Mouse (Mus musculus): ENCODE measurements at regions not wholly inside any gene's neighbourhood (a gene's known extent, or its start where the extent isn't known, plus 50 kb on each side); places are given as distances from the start of the nearest gene placed in this dataset.
"Not testable (repeated sequence)": the region's sequence is repeated elsewhere in the genome, so short reads cannot be mapped to it uniquely, and the experiment has no call there.

DNA sequence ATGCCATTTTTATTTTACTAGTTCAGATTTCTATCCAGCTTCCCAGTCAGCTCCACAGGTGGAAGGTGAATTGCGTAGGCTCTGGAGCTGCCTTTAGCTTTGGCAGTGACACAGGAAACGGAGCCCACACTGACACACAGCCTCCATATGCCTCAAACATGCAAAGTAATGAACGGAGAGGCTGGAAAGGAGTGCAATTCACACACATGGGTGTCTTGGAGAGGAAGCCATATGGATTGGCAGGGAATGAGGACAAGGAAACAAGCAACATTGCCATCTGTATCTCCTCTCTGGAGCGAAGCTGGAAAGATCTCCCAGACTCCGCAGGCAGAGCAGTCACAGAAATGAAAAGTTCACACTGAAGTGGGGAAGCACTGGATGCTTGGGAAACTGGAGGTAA lies 201.6 kb upstream of the 4930452B06Rik start:
- no peak for DNase-seq (ENCODE audit: low spot score)
- Histone ChIP-seq H3K36me3 (ENCODE audit: control insufficient read depth, insufficient read depth, low read length) (no peaks in the 10 kb centered on the region), H3K4me2 (ENCODE audit: low read depth, severe bottlenecking) (no peak overlapping the region), H3K9ac (ENCODE audit: low read length) (no peak overlapping the region), H3K9me3 (ENCODE audit: control insufficient read depth, low read length) (no peaks in the 10 kb centered on the region), H3K27ac (replicated peaks; ENCODE audit: low read depth, low read length) (no peak overlapping the region), H3K27me3 (ENCODE audit: control insufficient read depth, insufficient read depth, low read length) (no peaks in the 10 kb centered on the region), H3K4me1 (ENCODE audit: control insufficient read depth, insufficient read depth, low read length) (no peaks in the 10 kb centered on the region), H3K4me3 (ENCODE audit: low read depth, low read length) (no peak overlapping the region)
- no peak for ATAC-seq (ENCODE audit: insufficient number of reproducible peaks, low FRiP score, low TSS enrichment, low read depth)
- WGBS: 87% methylated on average over 5 of the region's 5 CpGs

GRCm38 (mm10) chr14:8851572-8851971 lies 185.5 kb upstream of the 4930452B06Rik start:
- DNase-seq (ENCODE audit: low spot score) (no peak), ATAC-seq (ENCODE audit: insufficient number of reproducible peaks, low FRiP score, low TSS enrichment, low read depth) (no peak)
- Histone ChIP-seq H3K27me3 (ENCODE audit: control insufficient read depth, insufficient read depth, low read length) (no peaks in the 10 kb centered on the region), H3K36me3 (ENCODE audit: control insufficient read depth, insufficient read depth, low read length) (no peaks in the 10 kb centered on the region), H3K4me3 (ENCODE audit: low read depth, low read length) (no peak overlapping the region), H3K4me1 (ENCODE audit: control insufficient read depth, insufficient read depth, low read length) (no peaks in the 10 kb centered on the region), H3K27ac (replicated peaks; ENCODE audit: low read depth, low read length) (no peak overlapping the region), H3K4me2 (ENCODE audit: low read depth, severe bottlenecking) (no peak overlapping the region), H3K9ac (ENCODE audit: low read length) (no peak overlapping the region), H3K9me3 (ENCODE audit: control insufficient read depth, low read length) (no peaks in the 10 kb centered on the region)

DNA sequence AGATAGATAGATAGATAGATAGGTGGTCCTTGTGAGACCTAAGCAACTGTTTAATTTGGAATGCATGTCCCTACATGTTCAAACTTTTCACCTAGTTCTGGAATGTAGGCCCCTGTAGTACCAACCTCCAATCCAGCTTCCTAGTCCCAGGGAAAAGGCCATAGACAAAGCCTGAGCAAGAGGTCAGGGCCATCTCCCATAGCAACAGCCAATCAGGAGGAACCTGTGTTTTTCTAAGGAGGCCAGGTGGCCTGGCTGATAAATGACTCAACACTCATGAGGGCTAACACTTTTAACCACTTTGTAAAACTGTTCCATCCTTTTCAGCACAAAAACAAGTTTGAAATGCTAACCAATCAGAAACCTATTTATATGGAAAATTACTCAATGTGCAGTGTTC lies 184.2 kb upstream of the 4930452B06Rik start:
- Histone ChIP-seq H3K36me3 (ENCODE audit: control insufficient read depth, insufficient read depth, low read length) (no peaks in the 10 kb centered on the region), H3K9ac (ENCODE audit: low read length) (no peak overlapping the region), H3K4me3 (ENCODE audit: low read depth, low read length) (no peak overlapping the region), H3K4me2 (ENCODE audit: low read depth, severe bottlenecking) (no peak overlapping the region), H3K9me3 (ENCODE audit: control insufficient read depth, low read length) (no peaks in the 10 kb centered on the region), H3K27me3 (ENCODE audit: control insufficient read depth, insufficient read depth, low read length) (no peaks in the 10 kb centered on the region), H3K4me1 (ENCODE audit: control insufficient read depth, insufficient read depth, low read length) (no peaks in the 10 kb centered on the region), H3K27ac (replicated peaks; ENCODE audit: low read depth, low read length) (no peak overlapping the region)
- ATAC-seq (ENCODE audit: insufficient number of reproducible peaks, low FRiP score, low TSS enrichment, low read depth): no peak
- DNase-seq (ENCODE audit: low spot score): no peak

DNA sequence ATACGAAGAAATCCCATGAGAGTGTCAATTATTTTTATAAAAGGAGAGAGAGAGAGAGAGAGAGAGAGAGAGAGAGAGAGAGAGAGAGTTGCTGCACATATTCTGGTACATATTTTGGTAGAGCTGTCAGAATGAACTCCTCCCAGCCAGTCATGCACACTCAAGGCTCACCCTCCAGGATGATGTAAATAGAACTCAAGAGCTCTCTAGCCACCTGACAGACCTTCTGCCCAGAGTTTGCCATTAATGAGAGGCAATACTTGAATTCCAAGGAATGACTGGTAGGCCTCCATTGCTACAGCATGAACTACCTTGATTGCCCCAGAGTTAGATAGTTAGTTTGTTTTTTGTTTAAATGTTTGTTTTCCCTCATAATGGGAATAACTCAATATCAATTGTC lies 167.5 kb upstream of the 4930452B06Rik start:
- 88% methylated on average over 1 of the region's 1 CpGs for WGBS
- Histone ChIP-seq H3K4me1 (ENCODE audit: control insufficient read depth, insufficient read depth, low read length) (no peaks in the 10 kb centered on the region), H3K4me2 (ENCODE audit: low read depth, severe bottlenecking) (no peak overlapping the region), H3K27ac (replicated peaks; ENCODE audit: low read depth, low read length) (no peak overlapping the region), H3K4me3 (ENCODE audit: low read depth, low read length) (no peak overlapping the region), H3K27me3 (ENCODE audit: control insufficient read depth, insufficient read depth, low read length) (no peaks in the 10 kb centered on the region), H3K36me3 (ENCODE audit: control insufficient read depth, insufficient read depth, low read length) (no peaks in the 10 kb centered on the region), H3K9me3 (ENCODE audit: control insufficient read depth, low read length) (no peaks in the 10 kb centered on the region), H3K9ac (ENCODE audit: low read length) (no peak overlapping the region)
- ATAC-seq (ENCODE audit: insufficient number of reproducible peaks, low FRiP score, low TSS enrichment, low read depth): no peak
- no peak for DNase-seq (ENCODE audit: low spot score)

DNA sequence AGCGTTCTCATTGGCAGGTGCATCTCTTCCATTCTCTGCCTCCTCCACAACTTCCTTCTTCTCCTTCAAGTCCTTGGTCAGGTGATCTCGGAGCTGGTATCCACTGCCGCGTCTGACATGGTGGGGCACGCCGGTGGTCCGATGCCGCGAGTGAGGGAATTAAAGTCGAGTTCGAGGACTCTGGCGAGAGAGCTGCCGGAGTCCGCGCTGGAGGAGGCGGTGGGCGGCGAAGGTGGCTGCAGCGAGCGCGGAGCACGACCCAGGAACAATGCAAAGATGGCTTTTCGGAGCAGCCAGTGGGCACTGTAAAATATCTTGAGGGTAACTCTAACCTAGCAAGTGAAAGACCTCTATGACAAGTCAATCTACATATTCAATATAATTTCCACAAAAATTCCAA lies 134.2 kb upstream of the 4930452B06Rik start:
- not testable (repeated sequence) for ATAC-seq (ENCODE audit: insufficient number of reproducible peaks, low FRiP score, low TSS enrichment, low read depth); H3K27me3 ChIP-seq (ENCODE audit: control insufficient read depth, insufficient read depth, low read length); H3K9ac ChIP-seq (ENCODE audit: low read length); H3K4me3 ChIP-seq (ENCODE audit: low read depth, low read length); DNase-seq (ENCODE audit: low spot score); H3K9me3 ChIP-seq (ENCODE audit: control insufficient read depth, low read length); H3K36me3 ChIP-seq (ENCODE audit: control insufficient read depth, insufficient read depth, low read length); H3K4me1 ChIP-seq (ENCODE audit: control insufficient read depth, insufficient read depth, low read length); H3K4me2 ChIP-seq (ENCODE audit: low read depth, severe bottlenecking); H3K27ac ChIP-seq (replicated peaks; ENCODE audit: low read depth, low read length)
- 61% methylated on average over 23 of the region's 23 CpGs for WGBS

DNA sequence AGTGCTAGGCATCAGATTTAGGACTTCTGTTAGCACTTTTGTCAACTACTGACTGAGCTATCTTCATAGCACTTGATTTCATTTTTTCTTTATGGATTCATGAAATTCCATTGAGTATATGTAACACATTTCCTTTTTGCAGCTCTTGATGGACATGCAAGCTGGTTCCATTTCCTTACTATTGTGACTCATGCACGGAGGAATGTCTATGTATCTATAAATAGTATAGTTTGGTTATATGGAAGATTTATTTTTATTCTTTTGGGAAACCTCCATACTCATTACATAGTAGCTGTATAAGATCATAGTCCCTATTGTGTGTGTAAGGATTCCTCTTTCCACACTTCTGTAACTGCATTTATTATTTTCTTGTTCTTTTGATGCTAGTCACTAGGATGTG lies 123.3 kb upstream of the 4930452B06Rik start:
- ATAC-seq (ENCODE audit: insufficient number of reproducible peaks, low FRiP score, low TSS enrichment, low read depth): no peak
- WGBS: 63% methylated on average over 1 of the region's 1 CpGs

GRCm38 (mm10) chr14:8760541-8760940 lies 94.5 kb upstream of the 4930452B06Rik start:
- H3K9ac ChIP-seq (ENCODE audit: low read length): no peak overlapping the region
- ATAC-seq (ENCODE audit: insufficient number of reproducible peaks, low FRiP score, low TSS enrichment, low read depth): no peak
- WGBS: 70% methylated on average over 2 of the region's 2 CpGs
- H3K27me3 ChIP-seq (ENCODE audit: control insufficient read depth, insufficient read depth, low read length): no peaks in the 10 kb centered on the region
- no peaks in the 10 kb centered on the region for H3K9me3 ChIP-seq (ENCODE audit: control insufficient read depth, low read length)
- no peaks in the 10 kb centered on the region for H3K36me3 ChIP-seq (ENCODE audit: control insufficient read depth, insufficient read depth, low read length)
- no peak overlapping the region for H3K4me2 ChIP-seq (ENCODE audit: low read depth, severe bottlenecking)
- DNase-seq (ENCODE audit: low spot score): no peak
- H3K27ac ChIP-seq (replicated peaks; ENCODE audit: low read depth, low read length): no peak overlapping the region
- H3K4me3 ChIP-seq (ENCODE audit: low read depth, low read length): no peak overlapping the region
- no peaks in the 10 kb centered on the region for H3K4me1 ChIP-seq (ENCODE audit: control insufficient read depth, insufficient read depth, low read length)

More for the DNA sequence above, 123.3 kb upstream of the 4930452B06Rik start:
- Histone ChIP-seq H3K4me2 (ENCODE audit: low read depth, severe bottlenecking) (no peak overlapping the region), H3K27me3 (ENCODE audit: control insufficient read depth, insufficient read depth, low read length) (no peaks in the 10 kb centered on the region), H3K27ac (replicated peaks; ENCODE audit: low read depth, low read length) (no peak overlapping the region), H3K9me3 (ENCODE audit: control insufficient read depth, low read length) (no peaks in the 10 kb centered on the region), H3K4me3 (ENCODE audit: low read depth, low read length) (no peak overlapping the region), H3K4me1 (ENCODE audit: control insufficient read depth, insufficient read depth, low read length) (no peaks in the 10 kb centered on the region), H3K9ac (ENCODE audit: low read length) (no peak overlapping the region), H3K36me3 (ENCODE audit: control insufficient read depth, insufficient read depth, low read length) (no peaks in the 10 kb centered on the region)
- no peak for DNase-seq (ENCODE audit: low spot score)

- H3K36me3 ChIP-seq (ENCODE audit: control insufficient read depth, insufficient read depth, low read length): no peaks in the 10 kb centered on the region
- no peak for DNase-seq (ENCODE audit: low spot score)
- no peak for ATAC-seq (ENCODE audit: insufficient number of reproducible peaks, low FRiP score, low TSS enrichment, low read depth)
- no peaks in the 10 kb centered on the region for H3K27me3 ChIP-seq (ENCODE audit: control insufficient read depth, insufficient read depth, low read length)
- H3K9me3 ChIP-seq (ENCODE audit: control insufficient read depth, low read length): no peaks in the 10 kb centered on the region
- WGBS: 25% methylated on average over 4 of the region's 4 CpGs
- H3K27ac ChIP-seq (replicated peaks; ENCODE audit: low read depth, low read length): no peak overlapping the region
- no peak overlapping the region for H3K4me3 ChIP-seq (ENCODE audit: low read depth, low read length)
- H3K4me1 ChIP-seq (ENCODE audit: control insufficient read depth, insufficient read depth, low read length): 0 out of 2 replicates have a peak, but pooled peaks cover 2% of the 10 kb centered on the region
- no peak overlapping the region for H3K9ac ChIP-seq (ENCODE audit: low read length)
- no peak overlapping the region for H3K4me2 ChIP-seq (ENCODE audit: low read depth, severe bottlenecking)
These were observed 70.8 kb upstream of the 4930452B06Rik start for GRCm38 (mm10) chr14:8736831-8737230.

DNA sequence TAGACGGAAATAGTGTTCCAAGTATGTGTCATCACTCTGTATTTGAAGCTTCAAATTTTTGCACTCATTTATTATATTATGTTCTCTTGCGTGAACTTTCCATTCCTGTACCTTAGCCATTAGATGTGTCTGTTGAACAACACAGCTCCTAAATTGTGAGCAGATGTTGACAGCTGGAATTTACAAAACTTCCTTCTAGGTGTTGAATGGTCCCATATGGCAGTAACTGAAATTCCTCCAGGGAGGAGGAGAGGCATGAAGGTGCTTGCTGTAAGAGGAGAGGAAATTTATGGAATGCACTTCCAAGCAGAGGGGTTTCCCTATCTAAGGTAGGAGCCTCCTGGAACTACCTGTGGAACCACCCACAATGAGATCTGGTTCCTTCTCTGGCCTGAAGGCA lies 67.2 kb upstream of the 4930452B06Rik start:
- Histone ChIP-seq H3K27me3 (ENCODE audit: control insufficient read depth, insufficient read depth, low read length) (no peaks in the 10 kb centered on the region), H3K4me1 (ENCODE audit: control insufficient read depth, insufficient read depth, low read length) (0 out of 2 replicates have a peak, but pooled peaks cover 2% of the 10 kb centered on the region), H3K4me3 (ENCODE audit: low read depth, low read length) (no peak overlapping the region), H3K4me2 (ENCODE audit: low read depth, severe bottlenecking) (no peak overlapping the region), H3K36me3 (ENCODE audit: control insufficient read depth, insufficient read depth, low read length) (no peaks in the 10 kb centered on the region), H3K9me3 (ENCODE audit: control insufficient read depth, low read length) (no peaks in the 10 kb centered on the region), H3K27ac (replicated peaks; ENCODE audit: low read depth, low read length) (no peak overlapping the region), H3K9ac (ENCODE audit: low read length) (no peak overlapping the region)
- ATAC-seq (ENCODE audit: insufficient number of reproducible peaks, low FRiP score, low TSS enrichment, low read depth) (peak; percentile 51; the same call in 1 of the 2 replicates), DNase-seq (ENCODE audit: low spot score) (no peak)
- 47% methylated on average over 2 of the region's 2 CpGs for WGBS
